Mouse (Mus musculus): Measurements from ENCODE around the gene Dcaf6.

Gene Dcaf6

DNA sequence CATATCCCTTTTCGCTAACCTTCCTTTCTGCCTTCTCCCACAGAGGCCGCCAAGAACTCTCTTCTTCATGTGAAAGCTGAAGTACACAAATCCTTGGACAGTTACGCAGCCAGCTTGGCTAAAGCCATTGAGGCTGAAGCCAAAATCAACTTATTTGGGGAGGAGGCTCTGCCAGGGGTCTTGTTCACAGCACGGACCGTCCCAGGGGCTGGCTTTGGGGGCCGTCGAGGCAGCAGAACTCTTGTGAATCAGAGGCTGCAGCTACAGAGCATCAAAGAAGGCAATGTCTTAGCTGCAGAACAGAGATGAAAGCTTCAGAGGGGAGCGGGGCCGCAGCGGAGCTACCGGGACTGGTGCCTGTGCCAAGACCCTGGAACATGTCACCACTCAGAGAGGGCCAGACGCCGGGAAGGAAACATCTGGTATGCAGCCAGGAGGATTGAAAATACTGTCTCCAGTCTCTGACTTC, 138.8 kb downstream of the Dcaf6 start:
- peak; percentile 40 to 71 for DNase-seq

DNA sequence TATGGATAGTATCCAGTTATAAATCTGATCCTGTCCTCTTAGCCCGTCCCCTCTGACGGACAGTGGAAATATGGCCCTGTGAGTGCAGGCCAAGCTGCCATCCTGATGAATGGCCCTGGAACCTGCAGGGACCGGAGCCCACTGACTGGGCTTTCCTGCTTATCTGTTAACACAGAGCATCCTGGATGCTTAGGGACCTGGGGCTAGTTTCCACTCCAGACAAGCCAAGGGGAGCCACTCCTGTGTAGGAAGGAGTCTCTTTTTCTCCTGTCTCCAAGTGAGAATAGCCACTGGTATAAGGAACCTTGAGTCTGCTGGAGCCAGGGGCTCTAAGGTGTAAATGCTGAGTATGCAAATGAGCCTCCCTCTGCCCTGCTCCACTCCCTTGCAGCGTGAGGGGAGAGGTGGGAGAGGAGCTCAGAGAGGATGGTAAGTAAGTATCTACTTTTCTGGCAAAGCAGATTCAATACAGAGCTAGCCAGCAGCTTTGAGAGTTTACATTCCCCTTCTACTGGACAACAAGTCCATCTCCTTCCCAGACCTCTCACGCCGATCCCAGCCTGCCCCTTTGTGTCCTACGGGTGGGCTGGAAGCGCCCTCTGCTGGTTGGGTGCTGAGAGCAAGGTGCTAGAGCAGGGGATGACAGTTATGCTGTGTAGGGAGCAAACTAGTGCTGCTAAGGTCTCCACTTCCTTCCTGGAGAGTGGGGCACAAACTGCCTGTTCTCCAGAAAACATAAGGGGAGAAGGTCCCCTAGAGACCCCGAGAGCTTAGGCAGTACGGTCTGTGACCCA, 139.9 kb downstream of the Dcaf6 start:
- DNase-seq: peak; percentile 84

DNA sequence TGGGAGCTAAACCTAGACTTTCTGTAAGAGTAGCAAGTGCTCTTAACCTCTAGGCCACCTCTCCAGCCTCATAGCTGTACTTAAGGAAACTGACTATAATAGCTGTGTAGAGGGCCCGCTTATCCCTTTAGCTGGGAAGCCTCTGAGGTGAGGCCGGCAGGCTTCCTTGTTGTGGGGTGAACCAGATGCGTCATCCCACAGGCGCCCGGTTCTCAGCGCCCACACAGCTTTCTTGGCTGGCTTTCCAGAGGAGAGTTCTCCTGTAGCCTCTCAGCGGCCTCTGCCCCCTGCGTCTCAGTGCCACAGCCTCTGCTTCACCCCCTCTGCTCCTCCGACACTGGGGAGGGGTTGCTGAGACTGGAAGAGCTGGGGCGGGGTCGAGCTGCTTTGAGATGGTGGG, 143.9 kb downstream of the Dcaf6 start:
- DNase-seq: no peak

GRCm38 (mm10) chr1:165308180-165308579, 152.1 kb downstream of the Dcaf6 start:
- no peak for DNase-seq

DNA sequence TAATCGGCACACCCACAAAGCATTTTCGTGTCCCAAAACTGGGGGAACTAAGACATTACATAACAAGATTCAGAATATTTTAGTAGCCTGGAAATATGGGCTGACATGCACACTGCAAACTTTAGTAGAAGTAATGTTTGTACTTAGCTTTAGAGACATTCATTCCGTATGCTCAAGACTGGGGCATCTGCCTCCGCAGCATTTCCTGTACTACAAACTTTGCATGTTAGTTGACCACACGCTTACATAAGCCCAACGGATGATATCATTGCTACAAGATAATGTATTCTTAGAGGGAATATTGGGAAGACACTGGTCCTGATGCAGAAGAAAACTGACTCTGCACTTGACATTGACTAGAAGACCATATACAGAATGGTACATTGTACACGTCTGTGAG, 155.9 kb downstream of the Dcaf6 start:
- DNase-seq: no peak

DNA sequence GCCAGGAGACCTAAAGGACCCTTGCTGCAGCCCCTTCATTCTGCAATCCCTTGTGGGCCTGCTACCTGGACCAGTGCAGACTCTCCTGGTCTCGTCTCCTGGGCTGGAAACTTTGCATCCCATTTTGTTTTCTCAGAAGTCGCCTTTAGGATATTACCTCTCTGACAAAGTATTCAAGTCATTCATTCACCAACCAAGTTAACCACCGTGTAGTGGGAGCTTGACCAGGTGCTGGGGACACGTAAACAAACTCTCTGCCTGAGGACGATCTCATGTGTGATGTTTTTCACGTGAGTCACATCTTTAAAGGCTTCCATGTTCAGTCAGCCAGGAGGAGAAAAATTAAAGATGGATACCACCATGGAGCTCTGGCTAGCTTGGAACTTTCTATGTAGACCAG, 157.1 kb downstream of the Dcaf6 start:
- DNase-seq: no peak

- peak; percentile 25 to 60 for DNase-seq
These were observed 157.6 kb downstream of the Dcaf6 start for GRCm38 (mm10) chr1:165302455-165303208.

DNA sequence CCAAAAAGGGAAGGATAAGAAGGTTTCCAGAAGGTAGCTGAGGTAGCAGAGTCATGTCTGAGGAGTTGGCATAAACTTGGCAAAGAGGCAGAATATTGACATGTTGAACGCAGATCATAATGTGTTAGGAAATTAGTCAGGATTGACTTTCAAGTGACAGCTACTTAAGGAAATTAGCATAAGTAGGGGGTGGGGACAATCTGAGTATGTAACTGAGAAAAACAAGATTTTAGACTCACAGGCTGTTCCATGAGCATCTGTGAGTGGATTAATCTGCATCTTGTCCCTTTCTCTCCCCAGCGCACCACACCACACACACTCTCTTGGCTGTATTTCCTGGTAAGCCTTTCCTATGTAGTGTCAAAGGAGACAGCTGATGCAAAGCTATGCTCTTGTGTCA, 158.7 kb downstream of the Dcaf6 start:
- DNase-seq: no peak

- no peak for DNase-seq
These were observed 159.2 kb downstream of the Dcaf6 start for GRCm38 (mm10) chr1:165301108-165301507.

GRCm38 (mm10) chr1:165295489-165295888, 164.8 kb downstream of the Dcaf6 start, which contains the start of gene Gpr161:
Gpr161 (plus strand) TSS chr1:165295789.
- no peak for DNase-seq

DNA sequence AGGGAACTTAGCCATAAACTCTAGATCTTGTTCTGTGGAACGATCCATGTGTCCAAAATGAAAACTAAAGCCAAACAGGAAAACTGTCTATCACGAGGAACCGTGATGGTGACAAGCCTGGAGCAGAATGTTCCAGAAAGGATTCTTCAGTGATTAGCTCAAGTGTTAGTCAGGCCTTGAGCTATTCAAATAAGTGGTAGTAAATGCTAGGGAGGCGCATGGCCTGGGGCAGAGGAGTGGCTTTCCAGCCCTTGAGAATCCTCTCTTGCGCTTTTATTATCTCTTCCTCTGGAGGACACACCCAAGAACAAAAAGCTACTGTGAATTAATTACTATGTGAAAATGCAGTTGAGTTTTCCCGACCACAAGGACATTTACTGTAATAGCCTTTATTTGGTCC, 168.7 kb downstream of the Dcaf6 start:
- no peak for DNase-seq

- DNase-seq: peak; percentile 31 to 40
These were observed 170.4 kb downstream of the Dcaf6 start for GRCm38 (mm10) chr1:165289831-165290230.

- DNase-seq: no peak
These were observed 172.1 kb downstream of the Dcaf6 start for GRCm38 (mm10) chr1:165288165-165288564.

- no peak for DNase-seq
These were observed 176.2 kb downstream of the Dcaf6 start for GRCm38 (mm10) chr1:165284096-165284495.

DNA sequence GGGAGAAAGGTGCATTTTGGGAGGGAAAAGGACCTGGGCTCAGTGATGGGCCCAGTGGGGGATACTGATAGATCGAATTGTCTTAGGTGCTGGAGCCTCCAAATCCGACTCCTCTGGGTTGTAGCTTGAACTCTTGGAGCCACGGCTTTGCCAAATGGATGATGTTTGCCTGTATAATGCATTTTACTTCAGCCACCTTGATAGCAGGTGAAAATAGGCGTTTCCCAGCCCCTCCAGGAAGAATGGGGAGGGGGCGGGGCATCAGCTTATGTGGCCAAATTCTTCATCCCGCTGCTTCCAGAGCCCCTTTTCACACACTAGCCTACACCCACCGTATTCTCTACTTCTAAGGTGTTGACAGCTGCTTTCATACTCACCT, 177.3 kb downstream of the Dcaf6 start:
- DNase-seq: no peak

DNA sequence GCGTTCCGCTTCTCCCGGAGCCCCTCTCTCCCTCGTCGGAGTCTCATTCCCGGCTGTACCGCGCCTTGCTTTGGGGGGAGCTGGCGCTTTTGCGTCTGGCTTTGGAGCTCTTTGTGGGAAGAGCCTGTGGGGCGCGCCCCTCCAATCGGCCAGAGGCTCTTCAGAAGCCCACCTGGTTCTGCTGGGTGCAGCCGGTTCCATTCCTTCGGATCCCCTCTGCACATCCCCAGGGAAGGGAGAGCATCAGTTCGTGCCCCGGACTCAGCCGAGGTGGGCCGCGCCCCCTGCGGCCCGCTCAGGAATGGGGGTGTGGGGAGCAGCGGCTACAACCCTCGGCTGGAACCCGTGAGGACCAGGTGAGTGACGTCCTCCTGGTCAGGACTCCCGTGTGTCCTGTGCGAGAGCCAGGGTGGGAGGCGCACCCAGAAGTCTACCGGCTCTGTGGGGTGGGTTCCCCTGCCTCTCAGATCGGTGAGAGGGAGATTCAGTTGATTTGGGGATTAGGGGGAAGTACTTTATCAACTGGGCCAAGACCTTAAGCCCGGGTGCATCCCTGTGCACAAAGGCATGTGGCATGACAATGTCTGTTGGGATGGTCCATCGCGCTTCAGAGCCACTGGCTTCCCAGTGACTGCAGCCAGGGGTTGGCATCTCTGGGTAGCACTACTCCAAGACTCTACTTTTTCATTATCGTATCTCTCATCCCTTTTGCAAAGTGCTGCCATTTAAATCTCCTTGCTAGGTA, 177.9 kb downstream of the Dcaf6 start:
- DNase-seq: peak; percentile 13 to 27

DNA sequence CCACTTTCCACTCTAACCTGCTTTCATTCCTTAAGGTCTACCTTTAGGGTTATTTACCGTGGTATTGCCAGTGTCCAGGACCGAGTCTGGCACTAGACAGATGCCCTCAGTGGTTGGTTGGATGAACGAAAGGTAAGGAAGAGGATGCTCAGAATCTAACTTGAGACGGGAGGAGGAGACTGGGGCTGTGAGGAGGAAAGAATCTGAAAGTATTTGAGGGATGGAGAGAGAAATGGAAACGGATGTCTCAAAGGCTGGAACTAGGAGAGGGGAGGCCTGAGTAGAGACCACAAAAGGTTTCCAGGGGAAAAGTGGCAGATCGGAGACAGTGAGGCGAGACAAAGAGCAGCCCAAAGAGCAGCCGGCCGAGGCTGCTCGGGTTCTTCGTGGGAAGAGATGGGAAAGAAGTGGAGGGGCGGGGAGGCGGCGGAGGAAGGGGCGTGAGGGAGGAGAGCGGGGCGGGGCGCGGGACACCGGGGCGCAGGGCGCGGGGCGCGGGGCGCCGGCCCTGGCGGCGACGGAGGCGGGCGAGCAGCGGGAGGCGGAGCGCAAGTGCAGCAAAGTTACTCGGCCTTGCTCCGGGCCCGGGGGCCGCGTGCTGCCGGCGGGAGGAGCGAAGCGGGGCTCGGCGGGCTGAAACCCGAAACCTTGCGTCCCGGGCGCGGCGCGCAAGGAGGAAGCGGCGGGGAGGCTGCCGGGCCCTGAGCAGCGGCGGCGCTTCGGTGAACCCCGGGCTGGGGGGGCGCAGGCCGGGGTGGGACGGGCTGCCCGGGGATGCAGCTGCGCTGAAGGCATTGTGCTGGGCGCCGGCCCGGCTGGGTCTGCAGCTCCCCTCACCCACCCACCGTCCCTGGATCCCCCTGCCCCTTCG, 178.7 kb downstream of the Dcaf6 start:
- DNase-seq: peak; percentile 75 to 87

GRCm38 (mm10) chr1:165280741-165281140, 179.5 kb downstream of the Dcaf6 start:
- DNase-seq: no peak
